Mouse (Mus musculus): Measurements from ENCODE around the gene Tra2a. TPM values are rescaled to one million over a fixed set of nuclear protein-coding genes. Genes with fewer than 3 reads are reported as not detected.
"Not testable (repeated sequence)": the region's sequence is repeated elsewhere in the genome, so short reads cannot be mapped to it uniquely, and the experiment has no call there.

Gene Tra2a
- 10 to 100 TPM; 15.0 to 30.8 TPM for total RNA-seq (2021)
- long read RNA-seq, experiment 1, partial matches to known transcripts, result 0 of 1 reads
- long read RNA-seq, experiment 1, other reads (novel, unspliced or antisense), result 0 of 1 reads
- long read RNA-seq, experiment 2, result 0 reads

DNA sequence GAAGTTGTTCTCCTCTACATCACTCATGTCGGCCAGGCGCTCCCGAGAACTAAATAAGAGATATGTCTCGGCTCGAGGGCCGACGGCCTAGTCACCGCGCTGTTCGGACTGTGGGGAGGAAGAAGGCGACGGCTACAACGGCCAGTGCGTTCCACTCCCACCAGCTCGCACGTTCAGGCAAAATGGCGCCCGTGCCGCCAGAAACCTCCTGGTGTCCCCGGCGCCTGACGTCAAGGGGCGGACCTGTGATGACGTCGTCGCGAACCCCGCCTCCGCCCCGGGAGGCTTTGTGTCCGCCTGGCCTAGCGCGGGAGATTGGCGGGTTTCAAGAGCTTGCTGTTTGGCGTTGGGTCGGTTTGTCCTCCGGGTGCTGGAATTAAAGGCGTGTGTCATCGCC lies at the start of gene Tra2a:
Tra2a (minus strand) TSS at position 187 of the 397 bp plus-strand sequence.
- intact Hi-C loops (cut with DNase I), result loop anchor here (5.0 kb wide), 3 partner anchors 37 to 1908 kb away; partner anchors contain the start of gene Malsu1
- Histone ChIP-seq H3K4me3 (peak within 1 kb of the TSS; percentile 81), H3K27ac (peak within 1 kb of the TSS; percentile 98)
- DNase-seq, result peak; percentile 98
- no peak for TF ChIP-seq CTCF (IDR thresholded peaks at IDR 0.05)

DNA sequence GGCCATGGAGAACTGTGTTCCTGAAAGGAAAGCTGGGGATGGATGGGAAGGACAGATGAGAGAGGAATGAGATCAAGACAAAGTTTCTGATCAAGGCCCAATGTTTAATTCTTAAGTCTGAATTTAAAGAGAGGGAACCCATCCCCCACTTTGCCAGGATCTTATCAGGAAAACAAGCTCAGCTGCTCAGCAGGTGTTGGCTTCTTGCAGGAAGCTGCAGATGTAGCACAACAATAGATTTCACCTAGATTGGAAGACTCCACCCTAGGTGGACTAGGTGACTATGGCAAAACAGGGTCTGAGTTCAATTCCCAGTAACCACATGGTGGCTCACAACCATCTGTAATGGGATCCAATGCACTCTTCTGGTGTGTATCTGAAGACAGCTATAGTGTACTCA lies 34.5 kb upstream of the Tra2a start:
- intact Hi-C loops (cut with DNase I), result no loop called here
- Histone ChIP-seq H3K4me3 (no peak overlapping the region), H3K27ac (no peak overlapping the region)
- TF ChIP-seq CTCF (IDR thresholded peaks at IDR 0.05), result no peak
- no peak for DNase-seq

DNA sequence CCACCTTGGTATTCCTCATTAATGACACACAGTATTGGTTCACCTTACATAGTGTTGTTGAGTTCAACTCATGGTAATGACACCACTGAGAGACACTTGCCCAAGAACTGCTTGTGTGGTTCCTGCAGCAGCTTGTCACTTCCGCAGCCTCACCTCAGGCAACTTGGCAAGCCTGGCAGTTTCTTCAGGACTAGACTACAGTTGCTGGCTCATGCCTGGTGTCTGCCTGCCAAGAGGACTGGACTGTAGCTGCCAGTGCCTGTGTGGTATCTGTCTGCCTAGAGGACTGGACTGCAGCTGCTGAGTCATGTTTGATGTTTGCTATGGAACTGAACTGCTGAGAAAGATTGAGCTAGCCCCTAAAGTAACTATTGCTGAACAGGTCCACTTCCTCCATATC lies 18.3 kb upstream of the Tra2a start:
- intact Hi-C loops (cut with DNase I), result loop anchor here (5.0 kb wide), 1 partner anchor 35 kb away; the partner anchor contains the start of gene Ccdc126
- Histone ChIP-seq H3K27ac (no peak overlapping the region; the same call in 1 of the 2 replicates), H3K4me3 (no peak overlapping the region)
- DNase-seq, result peak; percentile 85
- TF ChIP-seq CTCF (IDR thresholded peaks at IDR 0.05), result no peak

DNA sequence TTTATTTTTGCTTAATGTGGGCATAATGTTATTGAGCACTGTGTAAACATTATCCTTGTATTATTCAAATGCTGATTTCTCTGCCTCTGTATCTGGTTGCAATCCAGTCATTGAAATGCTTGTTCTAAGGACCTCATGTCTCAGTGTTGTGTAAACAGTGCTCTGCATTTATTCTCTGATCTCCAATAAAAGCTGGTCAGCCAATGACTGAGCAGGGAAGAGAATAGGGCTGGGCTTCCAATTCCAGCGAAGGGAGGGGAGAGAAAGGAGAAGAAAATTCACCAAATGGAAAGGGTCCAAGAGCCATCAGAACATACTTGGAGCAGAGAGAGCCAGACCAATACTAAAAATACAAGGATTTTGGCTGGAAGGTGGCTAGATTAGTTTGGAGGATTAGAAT lies 17.1 kb upstream of the Tra2a start:
- no peak for TF ChIP-seq CTCF (IDR thresholded peaks at IDR 0.05)
- no peak overlapping the region for H3K27ac ChIP-seq
- H3K4me3 ChIP-seq, result no peak overlapping the region
- no peak for DNase-seq
- intact Hi-C loops (cut with DNase I), result loop anchor here (5.0 kb wide), 1 partner anchor 36 kb away; the partner anchor contains the start of gene Ccdc126

DNA sequence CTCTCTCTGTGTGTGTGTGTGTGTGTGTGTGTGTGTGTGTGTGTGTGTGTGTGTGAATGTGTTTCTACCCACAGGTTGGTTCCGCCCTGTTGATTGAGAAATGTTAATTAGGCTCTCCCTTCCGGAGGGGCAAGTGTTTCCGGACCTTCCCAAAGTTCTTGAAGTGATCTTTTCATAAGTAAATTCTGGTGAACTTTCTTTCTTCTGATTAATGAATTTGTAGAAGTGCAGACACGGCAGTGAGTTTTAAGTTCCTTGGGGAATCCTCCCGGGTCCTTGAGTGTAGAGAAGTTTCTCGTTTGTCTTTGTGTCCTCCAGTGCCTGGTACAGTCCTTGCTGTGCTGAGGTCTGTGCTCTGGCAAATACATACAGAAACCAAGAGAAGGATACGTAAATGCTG lies 11.5 kb upstream of the Tra2a start:
- Histone ChIP-seq H3K4me3 (no peak overlapping the region), H3K27ac (no peak overlapping the region)
- DNase-seq, result no peak
- intact Hi-C loops (cut with DNase I), result no loop called here
- no peak for TF ChIP-seq CTCF (IDR thresholded peaks at IDR 0.05)

DNA sequence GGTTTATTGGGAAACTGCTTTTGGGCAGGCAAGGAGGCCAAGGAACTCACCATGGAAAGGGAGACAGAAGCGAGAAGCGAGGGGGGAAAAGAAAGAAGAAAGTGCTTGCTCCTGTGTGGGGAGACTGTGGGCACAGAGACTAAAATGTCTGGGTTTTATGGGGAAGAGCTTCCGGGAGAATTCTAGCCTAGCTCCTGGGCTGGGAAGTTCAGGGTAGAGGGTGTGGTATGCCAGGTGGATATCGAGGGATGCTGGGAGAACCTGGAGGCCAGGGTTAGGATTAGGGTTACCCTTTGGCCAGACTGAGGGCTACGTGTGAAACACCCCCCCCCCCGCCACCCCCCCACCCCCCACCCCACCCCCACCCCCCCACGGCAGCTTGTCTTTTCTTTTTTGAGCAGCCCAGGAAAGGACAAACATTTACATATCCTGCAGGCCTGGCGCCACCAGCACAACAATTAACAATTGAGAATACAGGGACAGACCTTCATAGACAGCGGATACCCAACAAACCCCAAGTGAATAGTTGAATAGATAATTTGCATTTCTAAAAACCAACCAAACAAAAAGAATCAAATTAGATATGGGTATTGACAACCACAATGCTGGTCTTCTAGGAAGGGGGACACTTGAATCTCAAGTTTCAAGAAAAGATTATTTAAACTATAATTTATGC lies 10.7 kb upstream of the Tra2a start:
- intact Hi-C loops (cut with DNase I), result no loop called here
- no peak for TF ChIP-seq CTCF (IDR thresholded peaks at IDR 0.05)
- H3K27ac ChIP-seq, result no peak overlapping the region

DNA sequence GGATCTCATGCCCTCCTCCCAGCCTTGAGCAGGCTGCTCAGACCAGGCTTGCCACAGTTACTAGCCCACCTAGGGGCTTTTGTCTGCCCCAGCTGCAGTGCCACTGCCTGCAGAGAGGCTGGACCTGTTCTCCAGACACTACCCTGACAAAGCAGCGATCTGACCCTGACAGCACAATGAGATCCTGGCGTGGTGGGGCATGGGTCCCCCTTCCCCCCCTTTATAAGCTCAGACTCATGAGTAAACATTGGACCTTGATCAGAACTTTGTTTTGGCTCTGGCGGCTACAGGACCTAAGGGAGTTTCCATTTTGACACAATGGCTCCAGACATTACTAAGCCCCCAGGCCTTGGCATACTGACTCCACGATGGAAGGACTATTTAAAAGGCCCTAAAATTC lies 10.1 kb upstream of the Tra2a start:
- intact Hi-C loops (cut with DNase I), result no loop called here
- no peak for TF ChIP-seq CTCF (IDR thresholded peaks at IDR 0.05)

More for the DNA sequence above, 10.7 kb upstream of the Tra2a start:
- no peak for DNase-seq
- H3K4me3 ChIP-seq, result no peak overlapping the region

DNA sequence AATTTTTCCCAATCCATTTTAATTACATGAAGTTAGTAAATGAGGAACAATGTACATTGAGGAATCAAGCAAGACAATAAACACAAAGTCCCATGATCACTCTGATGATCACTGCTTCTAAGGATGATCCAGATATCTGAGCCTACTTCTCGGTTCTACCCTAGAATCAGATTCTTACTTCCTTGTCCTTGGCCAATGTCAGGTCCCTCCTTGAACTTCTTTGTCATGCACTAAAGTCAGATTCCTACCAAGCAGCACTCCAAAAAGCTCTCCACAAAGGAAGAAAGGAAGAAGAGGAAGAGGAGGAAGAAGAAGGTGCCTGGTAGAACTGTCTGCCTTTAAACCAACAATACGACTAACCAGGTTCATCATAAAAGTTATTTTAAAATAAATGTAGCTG lies 9.0 kb upstream of the Tra2a start:
- no peak for DNase-seq
- Histone ChIP-seq H3K4me3 (no peak overlapping the region), H3K27ac (no peak overlapping the region)
- intact Hi-C loops (cut with DNase I), result no loop called here
- no peak for TF ChIP-seq CTCF (IDR thresholded peaks at IDR 0.05)

More for the DNA sequence above, 10.1 kb upstream of the Tra2a start:
- Histone ChIP-seq H3K4me3 (no peak overlapping the region), H3K27ac (no peak overlapping the region)
- DNase-seq, result no peak

DNA sequence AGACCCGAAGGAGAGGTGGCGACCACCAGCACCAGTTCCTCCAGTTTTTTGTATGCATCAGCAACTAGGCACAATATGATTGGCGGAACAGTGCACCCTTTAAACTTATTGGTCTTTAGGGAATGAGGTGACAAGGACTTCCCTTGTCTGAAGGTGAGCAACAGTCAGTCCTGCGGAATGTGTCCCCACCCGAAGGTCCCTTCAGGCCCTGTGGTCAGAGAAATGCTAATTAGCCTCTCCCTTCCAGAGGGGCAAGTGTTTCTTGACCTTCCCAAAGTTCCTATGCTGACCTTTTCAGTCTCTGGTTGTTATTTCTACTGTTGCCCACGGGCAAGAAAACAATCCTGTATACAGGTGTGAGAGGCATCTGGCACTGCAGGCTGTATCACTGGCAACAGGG lies 8.0 kb upstream of the Tra2a start:
- Histone ChIP-seq H3K27ac (no peak overlapping the region), H3K4me3 (no peak overlapping the region)
- TF ChIP-seq CTCF (IDR thresholded peaks at IDR 0.05), result no peak
- DNase-seq, result no peak
- intact Hi-C loops (cut with DNase I), result no loop called here

DNA sequence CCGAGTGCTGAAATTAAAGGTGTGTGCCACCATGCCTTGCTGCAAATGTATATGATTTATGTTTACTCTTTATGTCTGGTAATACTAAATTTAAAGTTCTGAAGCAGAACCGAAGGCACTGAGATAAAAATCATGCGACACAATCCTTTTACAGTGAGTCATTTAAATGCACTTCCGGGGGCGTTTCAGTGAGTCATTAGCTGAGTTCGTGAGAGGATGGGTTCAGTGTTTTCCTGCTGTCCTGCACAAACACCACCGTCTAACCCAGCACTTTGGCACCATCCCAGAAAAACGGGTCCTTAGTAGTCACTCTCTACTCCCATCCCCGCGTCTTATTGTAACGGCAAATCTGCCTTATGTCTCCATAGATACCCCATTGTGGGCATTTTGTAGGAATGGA lies 6.1 kb upstream of the Tra2a start:
- intact Hi-C loops (cut with DNase I), result loop anchor here (1.0 to 2.0 kb wide), 2 partner anchors 49 to 128 kb away; partner anchors contain the start of gene Ccdc126

DNA sequence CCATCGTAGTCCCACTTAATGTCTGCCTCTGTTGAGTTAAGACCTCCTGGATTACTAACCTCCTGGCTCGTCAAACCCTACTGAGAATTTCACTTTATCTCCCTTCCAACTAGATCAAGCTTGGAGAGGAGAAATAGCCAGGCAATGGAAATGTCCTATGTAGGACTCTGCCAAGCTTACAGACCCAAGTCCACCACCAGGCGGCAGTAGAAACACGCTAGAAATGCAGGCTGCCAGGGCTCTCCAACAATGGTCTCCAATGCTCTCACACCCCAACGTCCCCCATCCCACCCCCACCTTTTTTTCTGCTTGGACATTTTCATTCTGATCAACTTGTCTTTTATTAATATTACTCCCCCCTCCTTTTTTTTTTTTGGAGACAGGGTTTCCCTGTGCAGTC lies 5.4 kb upstream of the Tra2a start:
- intact Hi-C loops (cut with DNase I), result loop anchor here (1.0 to 2.0 kb wide), 2 partner anchors 50 to 129 kb away; partner anchors contain the start of gene Ccdc126
- DNase-seq, result peak; percentile 85
- H3K4me3 ChIP-seq, result no peak overlapping the region
- no peak overlapping the region for H3K27ac ChIP-seq
- TF ChIP-seq CTCF (IDR thresholded peaks at IDR 0.05), result peak; percentile 90

More for the DNA sequence above, 6.1 kb upstream of the Tra2a start:
- no peak for TF ChIP-seq CTCF (IDR thresholded peaks at IDR 0.05)
- DNase-seq, result no peak
- Histone ChIP-seq H3K4me3 (no peak overlapping the region), H3K27ac (no peak overlapping the region)

DNA sequence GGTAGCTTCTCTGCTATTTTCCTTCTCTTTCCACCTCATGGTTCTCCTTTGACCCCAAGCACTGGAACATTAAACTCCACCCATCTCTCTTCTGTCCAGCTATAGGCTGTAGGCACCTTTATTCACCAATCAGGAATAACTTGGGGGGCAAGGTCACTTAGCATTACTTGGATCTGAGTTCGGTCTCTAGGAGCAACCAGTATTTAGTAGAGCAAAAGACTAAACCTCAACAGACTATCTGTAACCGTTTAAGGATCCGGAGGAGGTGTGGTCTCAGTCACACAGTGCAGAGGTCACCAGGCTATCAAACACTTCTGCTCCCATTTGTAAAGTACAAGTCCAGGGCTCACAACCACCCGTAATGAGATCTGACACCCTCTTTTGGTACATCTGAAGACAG lies 3.9 kb upstream of the Tra2a start:
- no peak for TF ChIP-seq CTCF (IDR thresholded peaks at IDR 0.05)
- intact Hi-C loops (cut with DNase I), result loop anchor here (2.0 kb wide), 1 partner anchor 51 kb away; the partner anchor contains the start of gene Ccdc126

DNA sequence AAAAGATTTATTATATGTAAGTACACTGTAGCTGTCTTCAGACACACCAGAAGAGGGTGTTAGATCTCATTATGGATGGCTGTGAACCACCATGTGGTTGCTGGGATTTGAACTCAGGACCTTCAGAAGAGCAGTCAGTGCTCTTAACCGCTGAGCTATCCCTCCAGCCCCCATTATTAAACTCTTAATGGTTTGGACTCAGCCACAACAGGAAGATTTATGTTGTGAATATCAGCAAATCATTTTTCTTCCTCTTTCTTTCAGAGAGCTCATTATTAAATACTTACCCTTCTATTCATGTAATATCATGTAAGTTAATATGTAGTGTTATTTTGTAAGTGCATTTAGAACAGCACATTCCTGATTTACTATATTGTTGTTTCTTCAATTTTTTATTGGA lies 1.4 kb upstream of the Tra2a start:
- H3K4me3 ChIP-seq; intact Hi-C loops (cut with DNase I); H3K27ac ChIP-seq; DNase-seq: not testable (repeated sequence)

More for the DNA sequence above, 3.9 kb upstream of the Tra2a start:
- Histone ChIP-seq H3K27ac (no peak overlapping the region), H3K4me3 (no peak overlapping the region)
- no peak for DNase-seq

DNA sequence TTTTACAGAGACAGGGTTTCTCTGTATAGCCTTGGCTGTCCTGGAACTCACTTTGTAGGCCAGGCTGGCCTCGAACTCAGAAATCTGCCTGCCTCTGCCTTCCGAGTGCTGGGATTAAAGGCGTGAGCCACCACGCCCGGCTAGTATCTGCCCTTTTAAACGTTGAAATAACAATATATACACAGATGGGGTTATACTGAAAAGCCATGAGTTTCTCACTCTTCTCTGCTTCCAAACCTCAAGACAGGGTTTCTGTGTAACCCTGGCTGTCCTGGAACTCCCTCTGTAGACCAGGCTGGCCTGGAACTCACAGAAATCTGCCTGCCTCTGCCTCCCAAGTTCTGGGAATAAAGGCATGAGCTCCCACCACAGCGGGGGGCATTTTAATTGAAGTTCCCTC lies 613 bp upstream of the Tra2a start:
- intact Hi-C loops (cut with DNase I), result loop anchor here (5.0 kb wide), 3 partner anchors 37 to 1908 kb away; partner anchors contain the start of gene Malsu1
- not testable (repeated sequence) for DNase-seq
- H3K4me3 ChIP-seq, result peak overlapping the region; percentile 81
- peak overlapping the region; percentile 98; the same call in 1 of the 2 replicates for H3K27ac ChIP-seq
